Mouse (Mus musculus) brain, embryonic 14.5 days (tissue): ENCODE data around the gene Gm4707.

Experiments
- CTCF ChIP-seq: fragments of 200-500 bp; IDR thresholded peaks from 2 replicates; pipeline ENCODE4 v1.5.1; 2012; ENCODE audit warnings: inconsistent platforms, mild to moderate bottlenecking, moderate library complexity, borderline replicate concordance; ENCODE audit not compliant: insufficient read depth, insufficient read length; ENCODE audit errors: extremely low read depth
- POLR2A ChIP-seq: fragments of 200-500 bp; IDR thresholded peaks from 2 replicates; pipeline ENCODE4 v1.6.1; 2012; ENCODE audit warnings: mild to moderate bottlenecking, inconsistent platforms, borderline replicate concordance; ENCODE audit not compliant: poor library complexity, insufficient read depth, insufficient read length, severe bottlenecking; ENCODE audit errors: extremely low read depth

DNA sequence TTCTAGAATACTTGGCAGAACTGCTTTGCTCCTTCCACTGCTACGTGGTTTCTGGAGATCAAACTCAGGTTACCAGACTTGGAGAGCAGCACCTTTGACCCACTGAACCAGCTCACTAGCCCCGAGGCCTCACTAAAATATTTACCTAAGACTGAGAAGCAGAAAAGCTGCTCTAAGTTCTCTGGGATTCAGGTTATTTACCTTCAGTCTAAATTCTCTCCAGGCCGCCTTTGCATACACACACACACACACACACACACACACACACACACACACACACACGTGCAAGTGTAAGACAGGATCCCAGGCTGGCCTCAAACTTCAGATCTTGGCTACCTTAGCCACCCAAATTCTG lies 31.6 kb upstream of the Gm4707 start:
- TF ChIP-seq CTCF (no peak), POLR2A (no peak)
